Mouse (Mus musculus) embryonic facial prominence, embryonic 15.5 days (tissue): ENCODE results near the gene Triobp. TPM values are rescaled to one million over a fixed set of nuclear protein-coding genes. Genes with fewer than 3 reads are reported as not detected.

Source experiments
- ATAC-seq: fragments of 200-750 bp; cut with Nextera tagmentation; 2 replicates; pipeline ENCODE4 v1.8.0; 2017; ENCODE audit warnings: low read depth, moderate TSS enrichment; ENCODE audit not compliant: insufficient number of reproducible peaks, low FRiP score, low TSS enrichment
- H3K27ac ChIP-seq: fragments of 300-500 bp; sonication (generic); replicated peaks from 2 replicates; pipeline ENCODE4 v1.5.1; 2015; ENCODE audit warnings: mild to moderate bottlenecking, inconsistent platforms
- H3K27me3 ChIP-seq: fragments of 300-500 bp; sonication (generic); 2 replicates; pipeline ENCODE4 v1.6.1; 2015; ENCODE audit warnings: inconsistent platforms
- H3K36me3 ChIP-seq: fragments of 300-500 bp; sonication (generic); 2 replicates; pipeline ENCODE4 v1.6.1; 2015; ENCODE audit warnings: mild to moderate bottlenecking, inconsistent platforms
- H3K4me1 ChIP-seq: fragments of 300-500 bp; sonication (generic); 2 replicates; pipeline ENCODE4 v1.6.1; 2015; ENCODE audit warnings: inconsistent platforms
- H3K4me2 ChIP-seq: fragments of 300-500 bp; sonication (generic); replicated peaks from 2 replicates; pipeline ENCODE4 v1.6.1; 2015; ENCODE audit warnings: mild to moderate bottlenecking, inconsistent platforms
- H3K4me3 ChIP-seq: fragments of 300-500 bp; sonication (generic); replicated peaks from 2 replicates; pipeline ENCODE4 v1.5.1; 2015; ENCODE audit warnings: mild to moderate bottlenecking, inconsistent platforms
- H3K9ac ChIP-seq: fragments of 300-500 bp; sonication (generic); 2 replicates; pipeline ENCODE4 v1.6.1; 2015; ENCODE audit warnings: inconsistent platforms
- H3K9me3 ChIP-seq: fragments of 300-500 bp; sonication (generic); replicated peaks from 2 replicates; pipeline ENCODE4 v1.6.1; 2016; ENCODE audit warnings: inconsistent platforms
- WGBS: fragments of 180-500 bp; shearing (Covaris S2); methylation state at CpG from one replicate; pipeline ENCODE4 v1.1.7; 2015; 5-methylcytosine and 5-hydroxymethylcytosine counted together
- polyA plus RNA-seq: library from polyadenylated mRNA; unstranded; fragments of >200 nt; fragmentation: Nextera tagmentation; extraction: Ambion mirVana; gene quantifications from 2 replicates; pipeline ENCODE4 v1.2.1, GENCODE M21; 2015

The Triobp gene
- polyA plus RNA-seq, 1 experiment from 2014 or later = 61.4 TPM

GRCm38 (mm10) chr15:79038853-79039252, 91.3 kb downstream of the Triobp start:
- peak; percentile 56; the same call in 1 of the 2 replicates for ATAC-seq
- no peak overlapping the region for H3K9ac ChIP-seq

GRCm38 (mm10) chr15:79040501-79041416, 93.2 kb downstream of the Triobp start:
- no peaks in the 10 kb centered on the region for H3K9me3 ChIP-seq
- 18% methylated on average over 24 of the region's 24 CpGs for WGBS
- H3K27me3 ChIP-seq = peaks cover 46% of the 10 kb centered on the region
- no peak overlapping the region for H3K9ac ChIP-seq
- H3K4me3 ChIP-seq = peak overlapping the region; percentile 30
- H3K4me2 ChIP-seq = peak overlapping the region; percentile 50
- H3K4me1 ChIP-seq = peaks cover 44% of the 10 kb centered on the region
- no peak overlapping the region for H3K27ac ChIP-seq
- ATAC-seq = no peak
- H3K36me3 ChIP-seq = peaks cover 17% of the 10 kb centered on the region

More at GRCm38 (mm10) chr15:79038853-79039252, 91.3 kb downstream of the Triobp start:
- Histone ChIP-seq H3K4me3 (no peak overlapping the region), H3K36me3 (peaks cover 30% of the 10 kb centered on the region), H3K27me3 (peaks cover 38% of the 10 kb centered on the region), H3K4me1 (peaks cover 44% of the 10 kb centered on the region), H3K9me3 (no peaks in the 10 kb centered on the region), H3K4me2 (no peak overlapping the region), H3K27ac (no peak overlapping the region)
- 22% methylated on average over 7 of the region's 7 CpGs for WGBS

- Histone ChIP-seq H3K9me3 (no peaks in the 10 kb centered on the region), H3K36me3 (peaks cover 9% of the 10 kb centered on the region; the same call in 1 of the 2 replicates), H3K4me2 (peak within 1 kb of the TSS; percentile 98), H3K4me3 (peak within 1 kb of the TSS; percentile 60), H3K27me3 (peaks cover 46% of the 10 kb centered on the region), H3K27ac (no peak within 1 kb of the TSS), H3K9ac (peak within 1 kb of the TSS; percentile 50), H3K4me1 (peaks cover 44% of the 10 kb centered on the region)
- ATAC-seq = no peak
- 73% methylated on average over 6 of the region's 6 CpGs for WGBS
Observed at GRCm38 (mm10) chr15:79041585-79041984, 94.1 kb downstream of the Triobp start, which contains the start of gene Galr3. Gene Galr3, plus strand, starts transcription at chr15:79041885.

- peaks cover 46% of the 10 kb centered on the region for H3K27me3 ChIP-seq
- ATAC-seq = no peak
Observed at GRCm38 (mm10) chr15:79042721-79043491, 95.4 kb downstream of the Triobp start.

GRCm38 (mm10) chr15:79044837-79045236, 97.3 kb downstream of the Triobp start:
- peaks cover 28% of the 10 kb centered on the region for H3K4me1 ChIP-seq
- ATAC-seq = no peak
- 10% methylated on average over 4 of the region's 4 CpGs for WGBS

More at GRCm38 (mm10) chr15:79042721-79043491, 95.4 kb downstream of the Triobp start:
- Histone ChIP-seq H3K4me3 (peak overlapping the region; percentile 60), H3K27ac (no peak overlapping the region), H3K9me3 (no peaks in the 10 kb centered on the region), H3K4me1 (peaks cover 40% of the 10 kb centered on the region), H3K9ac (peak overlapping the region; percentile 50), H3K36me3 (no peaks in the 10 kb centered on the region), H3K4me2 (peak overlapping the region; percentile 98)
- under 1% methylated on average over 88 of the region's 105 CpGs for WGBS

GRCm38 (mm10) chr15:79048186-79048585, 100.7 kb downstream of the Triobp start:
- H3K36me3 ChIP-seq = peaks cover 14% of the 10 kb centered on the region
- no peak overlapping the region for H3K9ac ChIP-seq
- H3K4me1 ChIP-seq = peaks cover 7% of the 10 kb centered on the region
- 64% methylated on average over 4 of the region's 4 CpGs for whole genome bisulfite sequencing
- H3K4me3 ChIP-seq = no peak overlapping the region
- ATAC-seq = no peak
- H3K27me3 ChIP-seq = peaks cover 15% of the 10 kb centered on the region
- no peaks in the 10 kb centered on the region for H3K9me3 ChIP-seq
- no peak overlapping the region for H3K4me2 ChIP-seq
- no peak overlapping the region for H3K27ac ChIP-seq

More at GRCm38 (mm10) chr15:79044837-79045236, 97.3 kb downstream of the Triobp start:
- Histone ChIP-seq H3K36me3 (no peaks in the 10 kb centered on the region), H3K4me3 (no peak overlapping the region), H3K27ac (no peak overlapping the region), H3K9ac (no peak overlapping the region), H3K4me2 (no peak overlapping the region), H3K27me3 (peaks cover 43% of the 10 kb centered on the region), H3K9me3 (no peaks in the 10 kb centered on the region)

- H3K4me2 ChIP-seq = no peak overlapping the region
- H3K36me3 ChIP-seq = peaks cover 35% of the 10 kb centered on the region
- no peaks in the 10 kb centered on the region for H3K27me3 ChIP-seq
- H3K4me3 ChIP-seq = no peak overlapping the region
- ATAC-seq = peak; percentile 25; the same call in 1 of the 2 replicates
- WGBS = 51% methylated on average over 9 of the region's 9 CpGs
- H3K9ac ChIP-seq = no peak overlapping the region
- H3K9me3 ChIP-seq = no peaks in the 10 kb centered on the region
- H3K27ac ChIP-seq = no peak overlapping the region
- H3K4me1 ChIP-seq = peaks cover 5% of the 10 kb centered on the region; the same call in 1 of the 2 replicates
Observed at GRCm38 (mm10) chr15:79050160-79050845, 102.8 kb downstream of the Triobp start.

GRCm38 (mm10) chr15:79050964-79051363, 103.4 kb downstream of the Triobp start:
- no peak overlapping the region for H3K9ac ChIP-seq
- H3K27me3 ChIP-seq = no peaks in the 10 kb centered on the region
- no peak overlapping the region for H3K27ac ChIP-seq
- WGBS = 76% methylated on average over 2 of the region's 2 CpGs
- H3K4me1 ChIP-seq = peaks cover 5% of the 10 kb centered on the region; the same call in 1 of the 2 replicates
- H3K36me3 ChIP-seq = peaks cover 42% of the 10 kb centered on the region
- H3K4me2 ChIP-seq = no peak overlapping the region
- ATAC-seq = no peak
- H3K4me3 ChIP-seq = no peak overlapping the region
- no peaks in the 10 kb centered on the region for H3K9me3 ChIP-seq

GRCm38 (mm10) chr15:79051461-79052360, 104.2 kb downstream of the Triobp start:
- H3K36me3 ChIP-seq = peaks cover 49% of the 10 kb centered on the region
- no peak overlapping the region for H3K4me2 ChIP-seq
- ATAC-seq = no peak
- no peak overlapping the region for H3K27ac ChIP-seq
- H3K27me3 ChIP-seq = no peaks in the 10 kb centered on the region
- H3K4me3 ChIP-seq = no peak overlapping the region
- H3K9me3 ChIP-seq = no peaks in the 10 kb centered on the region
- 59% methylated on average over 13 of the region's 13 CpGs for WGBS
- no peak overlapping the region for H3K9ac ChIP-seq
- H3K4me1 ChIP-seq = peaks cover 5% of the 10 kb centered on the region; the same call in 1 of the 2 replicates

- H3K36me3 ChIP-seq = peaks cover 56% of the 10 kb centered on the region
- H3K27me3 ChIP-seq = no peaks in the 10 kb centered on the region
- no peak overlapping the region for H3K4me3 ChIP-seq
- no peak overlapping the region for H3K27ac ChIP-seq
- H3K4me1 ChIP-seq = peaks cover 5% of the 10 kb centered on the region; the same call in 1 of the 2 replicates
- 88% methylated on average over 2 of the region's 2 CpGs for WGBS
- H3K4me2 ChIP-seq = no peak overlapping the region
- H3K9ac ChIP-seq = no peak overlapping the region
- H3K9me3 ChIP-seq = no peaks in the 10 kb centered on the region
- no peak for ATAC-seq
Observed at GRCm38 (mm10) chr15:79052366-79052765, 104.8 kb downstream of the Triobp start.
